Mouse (Mus musculus) right cerebral cortex, postnatal 4 days (tissue): ENCODE measurements around the gene Tnfaip6.
"Not testable (repeated sequence)": the region's sequence is repeated elsewhere in the genome, so short reads cannot be mapped to it uniquely, and the experiment has no call there.

Experiments used
- DNase-seq: peaks from one replicate; pipeline ENCODE4 v3.0.0-alpha.2; 2022

Gene Tnfaip6

GRCm38 (mm10) chr2:52037882-52038281, at the start of gene Tnfaip6:
TSS of gene Tnfaip6 (plus strand) at chr2:52038009.
- peak; percentile 7 for DNase-seq

- DNase-seq, result no peak
Measured at GRCm38 (mm10) chr2:51989559-51989958, 48.2 kb upstream of the Tnfaip6 start.

GRCm38 (mm10) chr2:51991447-51991846, 46.4 kb upstream of the Tnfaip6 start:
- no peak for DNase-seq

GRCm38 (mm10) chr2:51999996-52000395, 37.8 kb upstream of the Tnfaip6 start:
- DNase-seq, result no peak

- no peak for DNase-seq
Measured at GRCm38 (mm10) chr2:52001521-52001920, 36.3 kb upstream of the Tnfaip6 start.

- not testable (repeated sequence) for DNase-seq
Measured at GRCm38 (mm10) chr2:52002299-52002698, 35.5 kb upstream of the Tnfaip6 start.

GRCm38 (mm10) chr2:52006380-52006779, 31.4 kb upstream of the Tnfaip6 start:
- DNase-seq, result no peak

GRCm38 (mm10) chr2:52011820-52012219, 26.0 kb upstream of the Tnfaip6 start:
- DNase-seq, result not testable (repeated sequence)

- no peak for DNase-seq
Measured at GRCm38 (mm10) chr2:52013306-52013820, 24.4 kb upstream of the Tnfaip6 start.

GRCm38 (mm10) chr2:52016361-52016760, 21.4 kb upstream of the Tnfaip6 start:
- DNase-seq, result no peak

GRCm38 (mm10) chr2:52027061-52027460, 10.7 kb upstream of the Tnfaip6 start:
- no peak for DNase-seq

GRCm38 (mm10) chr2:52029426-52029825, 8.4 kb upstream of the Tnfaip6 start:
- DNase-seq, result no peak

- no peak for DNase-seq
Measured at GRCm38 (mm10) chr2:52031491-52031890, 6.3 kb upstream of the Tnfaip6 start.

- no peak for DNase-seq
Measured at GRCm38 (mm10) chr2:52034601-52035000, 3.2 kb upstream of the Tnfaip6 start.

GRCm38 (mm10) chr2:52035144-52035543, 2.7 kb upstream of the Tnfaip6 start:
- DNase-seq, result no peak

GRCm38 (mm10) chr2:52036929-52037595, 747 bp upstream of the Tnfaip6 start:
- no peak for DNase-seq

- DNase-seq, result no peak
Measured at GRCm38 (mm10) chr2:52038558-52038957, 749 bp downstream of the Tnfaip6 start.

GRCm38 (mm10) chr2:52039083-52039801, 1.4 kb downstream of the Tnfaip6 start:
- DNase-seq, result no peak

- DNase-seq, result no peak
Measured at GRCm38 (mm10) chr2:52042132-52042531, 4.3 kb downstream of the Tnfaip6 start.

GRCm38 (mm10) chr2:52042714-52043113, 4.9 kb downstream of the Tnfaip6 start:
- no peak for DNase-seq

GRCm38 (mm10) chr2:52043485-52043884, 5.7 kb downstream of the Tnfaip6 start:
- DNase-seq, result no peak

GRCm38 (mm10) chr2:52046032-52046431, 8.2 kb downstream of the Tnfaip6 start:
- DNase-seq, result no peak

GRCm38 (mm10) chr2:52050823-52051222, 13.0 kb downstream of the Tnfaip6 start:
- DNase-seq, result no peak

GRCm38 (mm10) chr2:52052335-52052734, 14.5 kb downstream of the Tnfaip6 start:
- DNase-seq, result no peak
